Mouse (Mus musculus): Measurements from ENCODE around the gene Lrrn4cl.

The Lrrn4cl gene

GRCm38 (mm10) chr19:8837251-8837791, 13.2 kb upstream of the Lrrn4cl start, which contains the start of gene Bscl2:
Gene Bscl2 (plus strand): TSS chr19:8837467.
- in situ Hi-C loops (cut with MboI, MseI), result loop anchor here (5.0 to 25.0 kb wide), 3 partner anchors 35 to 1050 kb away; partner anchors contain the start of genes Incenp and Ubxn1

DNA sequence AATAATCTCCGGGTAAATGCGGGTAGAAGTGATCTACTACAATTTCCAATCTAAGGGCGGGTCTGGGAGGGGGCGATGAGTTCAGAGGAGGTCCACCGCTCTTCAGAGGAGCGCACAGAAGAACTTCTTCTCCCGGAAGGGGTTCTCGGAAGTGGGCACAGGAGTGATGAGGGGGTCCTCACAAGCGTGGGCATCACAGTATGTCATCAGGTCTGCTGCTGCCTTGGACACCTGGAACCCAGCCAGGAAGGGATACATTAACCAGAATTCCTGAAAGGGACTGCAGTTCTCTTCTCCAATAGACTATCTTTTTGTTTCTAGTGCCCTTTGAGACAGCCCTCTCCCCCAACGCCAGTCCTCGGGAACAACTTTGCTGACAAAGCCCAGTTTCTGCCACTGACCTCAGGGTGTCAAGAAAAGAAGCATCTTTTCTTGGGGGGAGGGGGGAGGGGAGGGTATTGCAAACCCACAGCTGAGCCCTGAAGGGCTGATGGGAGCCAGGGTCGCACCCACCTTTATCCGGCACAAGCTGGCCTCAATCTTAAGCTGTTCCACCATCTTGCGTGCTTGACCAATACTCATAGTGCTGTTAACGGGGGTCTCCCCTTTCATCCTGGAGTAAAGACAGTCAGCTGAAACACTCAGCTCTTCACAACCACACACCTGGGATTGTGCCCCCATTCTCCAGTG, 12.4 kb upstream of the Lrrn4cl start:
- in situ Hi-C loops (cut with MboI, MseI), result loop anchor here (5.0 to 25.0 kb wide), 3 partner anchors 34 to 1049 kb away; partner anchors contain the start of genes Incenp and Ubxn1

GRCm38 (mm10) chr19:8839103-8839907, 11.3 kb upstream of the Lrrn4cl start, which contains the start of gene Gng3:
Gene Gng3 (minus strand): TSS chr19:8839194.
- in situ Hi-C loops (cut with MboI, MseI), result loop anchor here (5.0 to 25.0 kb wide), 3 partner anchors 33 to 1048 kb away; partner anchors contain the start of genes Incenp and Ubxn1

- in situ Hi-C loops (cut with MboI, MseI), result loop anchor here (5.0 to 25.0 kb wide), 3 partner anchors 32 to 1047 kb away; partner anchors contain the start of genes Incenp and Ubxn1
Observed at GRCm38 (mm10) chr19:8839908-8840791, 10.4 kb upstream of the Lrrn4cl start.

GRCm38 (mm10) chr19:8841012-8841411, 9.6 kb upstream of the Lrrn4cl start:
- in situ Hi-C loops (cut with MboI, MseI), result loop anchor here (25.0 kb wide), 1 partner anchor 1046 kb away; the partner anchor contains the start of gene Incenp

DNA sequence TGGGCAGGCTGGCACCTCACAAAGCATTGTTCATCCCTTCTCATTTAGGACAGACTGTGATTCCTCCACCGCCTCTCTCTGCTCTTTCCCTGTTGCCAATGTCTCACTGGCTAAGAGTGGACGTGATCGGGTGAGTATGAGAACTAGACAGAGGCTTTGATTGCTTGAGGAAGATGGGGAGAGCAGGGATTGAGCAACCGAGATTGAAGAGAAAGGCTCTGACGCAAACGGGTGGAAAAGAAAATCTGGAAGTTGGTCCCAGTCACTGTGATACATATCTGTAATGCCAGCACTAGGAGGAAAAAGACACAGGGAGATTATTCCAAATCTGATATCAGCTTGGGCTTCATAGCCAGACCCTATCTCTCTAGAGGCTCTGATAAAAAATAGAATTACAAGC, 7.6 kb upstream of the Lrrn4cl start:
- in situ Hi-C loops (cut with MboI, MseI), result loop anchor here (25.0 kb wide), 1 partner anchor 1044 kb away; the partner anchor contains the start of gene Incenp

GRCm38 (mm10) chr19:8844371-8845129, 6.0 kb upstream of the Lrrn4cl start:
- in situ Hi-C loops (cut with MboI, MseI), result loop anchor here (5.0 to 25.0 kb wide), 2 partner anchors 268 to 1043 kb away; partner anchors contain the start of gene Incenp

- in situ Hi-C loops (cut with MboI, MseI), result loop anchor here (5.0 to 25.0 kb wide), 2 partner anchors 264 to 1039 kb away; partner anchors contain the start of gene Incenp
Observed at GRCm38 (mm10) chr19:8848356-8848755, 2.2 kb upstream of the Lrrn4cl start.

- in situ Hi-C loops (cut with MboI, MseI), result loop anchor here (25.0 kb wide), 2 partner anchors 486 to 611 kb away; no protein-coding TSS in a partner anchor
Observed at GRCm38 (mm10) chr19:8851639-8852038, 1.1 kb downstream of the Lrrn4cl start.

DNA sequence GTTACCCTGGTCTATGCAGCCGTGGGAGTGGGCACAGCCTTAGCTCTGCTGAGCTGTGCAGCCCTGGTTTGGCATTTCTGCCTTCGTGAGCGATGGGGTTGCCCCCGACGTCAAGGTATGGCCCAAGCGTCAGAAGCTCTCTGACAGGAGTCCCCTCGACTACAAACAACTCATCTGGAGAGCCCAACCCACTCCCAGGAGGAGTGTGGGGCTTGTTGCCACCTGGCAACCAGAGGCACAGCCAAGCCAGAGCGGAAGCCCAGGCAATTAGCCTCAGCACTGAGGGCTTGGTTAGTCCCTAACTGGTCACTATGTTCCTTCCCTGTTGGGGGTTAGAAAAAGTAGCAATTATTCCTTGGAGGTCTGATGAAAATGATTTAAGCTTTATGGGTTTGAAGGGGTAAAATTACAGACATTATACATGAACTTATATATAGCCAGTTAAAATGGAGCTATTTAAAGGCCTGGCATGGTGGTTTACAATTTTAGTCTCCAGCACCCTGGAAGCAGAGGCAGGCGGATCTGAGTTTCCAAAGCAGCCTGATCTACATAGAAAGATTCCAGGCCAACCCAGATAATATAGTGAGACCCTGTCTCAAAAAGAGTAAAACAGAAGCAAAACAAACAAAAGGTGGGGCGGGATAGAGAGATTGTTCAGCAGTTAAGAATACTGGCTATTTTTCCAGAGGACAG, 1.8 kb downstream of the Lrrn4cl start:
- in situ Hi-C loops (cut with MboI, MseI), result loop anchor here (25.0 kb wide), 2 partner anchors 485 to 610 kb away; no protein-coding TSS in a partner anchor

DNA sequence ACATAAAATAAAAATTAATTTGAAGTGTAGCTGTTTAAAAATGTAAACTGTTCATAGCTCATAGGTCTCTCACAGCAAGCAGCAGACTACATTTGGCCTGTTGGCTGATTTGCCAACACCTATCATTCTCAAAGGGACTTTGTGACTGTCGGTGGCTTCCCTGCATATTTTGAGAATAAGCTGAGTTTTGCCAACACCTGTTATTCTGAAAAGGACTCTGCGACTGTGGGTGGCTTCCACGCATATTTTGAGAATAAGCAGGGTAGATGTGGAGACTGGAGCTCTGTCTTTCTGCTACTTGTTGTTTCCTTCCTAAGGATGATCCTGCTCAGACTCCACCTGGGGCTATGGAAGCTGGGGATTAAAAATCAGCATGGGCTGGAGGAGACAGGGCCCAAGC, 2.5 kb downstream of the Lrrn4cl start:
- in situ Hi-C loops (cut with MboI, MseI), result loop anchor here (25.0 kb wide), 2 partner anchors 484 to 609 kb away; no protein-coding TSS in a partner anchor

- in situ Hi-C loops (cut with MboI, MseI), result loop anchor here (25.0 kb wide), 2 partner anchors 480 to 605 kb away; no protein-coding TSS in a partner anchor
Observed at GRCm38 (mm10) chr19:8857689-8858088, 7.1 kb downstream of the Lrrn4cl start.

DNA sequence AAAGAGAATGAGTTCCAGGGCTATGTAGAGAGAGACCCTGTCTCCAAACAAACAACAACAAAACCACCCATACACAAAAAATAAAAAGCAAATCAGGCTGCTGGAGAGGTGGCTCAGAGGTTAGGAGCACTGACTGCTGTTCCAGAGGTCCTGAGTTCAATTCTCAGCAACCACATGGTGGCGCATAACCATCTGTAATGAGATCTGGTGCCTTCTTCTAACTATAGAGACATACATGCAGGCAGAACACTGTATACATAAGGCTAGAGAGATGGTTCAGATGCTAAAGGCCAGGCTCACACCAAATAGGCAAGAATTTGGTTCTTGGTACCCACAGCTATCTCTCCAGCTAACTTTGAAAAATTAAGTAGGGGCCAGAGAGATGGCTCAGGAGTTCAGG, 8.4 kb downstream of the Lrrn4cl start:
- in situ Hi-C loops (cut with MboI, MseI), result loop anchor here (25.0 kb wide), 2 partner anchors 478 to 603 kb away; no protein-coding TSS in a partner anchor

GRCm38 (mm10) chr19:8864265-8864664, 13.7 kb downstream of the Lrrn4cl start:
- in situ Hi-C loops (cut with MboI, MseI), result loop anchor here (25.0 kb wide), 2 partner anchors 473 to 598 kb away; no protein-coding TSS in a partner anchor

GRCm38 (mm10) chr19:8870381-8870780, 19.8 kb downstream of the Lrrn4cl start:
- in situ Hi-C loops (cut with MboI, MseI), result loop anchor here (5.0 to 25.0 kb wide), 3 partner anchors 33 to 592 kb away; partner anchors contain the start of genes Bscl2 and Gng3

DNA sequence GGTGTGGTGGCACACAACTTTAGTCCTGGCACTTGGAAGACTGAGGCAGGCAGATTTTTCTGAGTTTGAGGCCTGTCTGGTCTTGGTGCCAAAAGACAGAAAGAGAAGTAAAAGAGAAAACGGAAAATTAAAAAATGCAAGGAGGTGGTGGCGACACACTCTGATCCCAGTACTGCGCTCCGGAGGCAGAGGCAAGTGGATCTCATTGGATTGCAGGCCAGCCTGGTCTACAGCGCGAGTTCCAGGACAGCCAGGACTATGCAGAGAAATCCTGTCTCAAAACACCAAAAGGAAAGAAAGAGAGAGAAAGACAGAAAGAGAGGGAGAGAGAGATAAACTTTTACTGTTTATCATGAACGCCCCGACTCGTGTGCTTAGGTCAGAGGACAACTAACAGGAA, 20.3 kb downstream of the Lrrn4cl start:
- in situ Hi-C loops (cut with MboI, MseI), result loop anchor here (5.0 to 25.0 kb wide), 3 partner anchors 34 to 591 kb away; partner anchors contain the start of genes Bscl2 and Gng3

- in situ Hi-C loops (cut with MboI, MseI), result loop anchor here (5.0 to 25.0 kb wide), 3 partner anchors 34 to 591 kb away; partner anchors contain the start of genes Bscl2 and Gng3
Observed at GRCm38 (mm10) chr19:8871267-8872186, 21.0 kb downstream of the Lrrn4cl start, which contains the start of gene Ubxn1. Gene Ubxn1 (plus strand): TSS chr19:8871496.
